ENCODE assay signal across 10 mouse cellular contexts in genomic region chr11:43569595-43569994, GRCm38 (mm10). TPM values are rescaled to one million over a fixed set of nuclear protein-coding genes. Genes with fewer than 3 reads are reported as not detected.
DNase-seq lines count a peak whose midpoint lies in the region; ATAC-seq lines count a peak whose summit lies in the region.
"Had no signal": no experiment of that assay in that cellular context is flagged by ENCODE, and none has a peak within 500 bp of the region (broad histone marks: within the 10 kb centered on the region; RNA-seq: fewer than 3 reads in every experiment).

No protein-coding gene starts in this region.

- peak; percentile 17 to 41 for DNase-seq in left cerebral cortex, adult 18-20 months (ENCODE audit: low spot score in 2 of 2)
- DNase-seq in left cerebral cortex, adult 11 months (ENCODE audit: low spot score), result no peak
- peak; percentile 51 for DNase-seq in right cerebral cortex, adult 18-20 months

- WGBS in embryonic facial prominence, embryonic 12.5 days, result 75% methylated on average over 11 of the region's 11 CpGs
- 38% methylated on average over 11 of the region's 11 CpGs for WGBS in heart, embryonic 13.5 days
- 72% methylated on average over 11 of the region's 11 CpGs for WGBS in kidney, embryonic 14.5 days
- 25% methylated on average over 11 of the region's 11 CpGs for WGBS in liver, embryonic 15.5 days (ENCODE audit: insufficient replicate concordance)

- no peak overlapping the region for H3K4me3 ChIP-seq in embryonic facial prominence, embryonic 12.5 days
- no peak overlapping the region for H3K4me3 ChIP-seq in heart, embryonic 13.5 days
- H3K4me3 ChIP-seq in kidney, embryonic 14.5 days (ENCODE audit: low read length), result no peak overlapping the region
- H3K4me3 ChIP-seq in liver, embryonic 15.5 days (replicated peaks), result no peak overlapping the region

- H3K9me3 ChIP-seq in embryonic facial prominence, embryonic 12.5 days, result no peaks in the 10 kb centered on the region
- H3K9me3 ChIP-seq in heart, embryonic 13.5 days, result no peaks in the 10 kb centered on the region
- H3K9me3 ChIP-seq in kidney, embryonic 14.5 days (ENCODE audit: control insufficient read depth, low read length), result no peaks in the 10 kb centered on the region
- no peaks in the 10 kb centered on the region for H3K9me3 ChIP-seq in liver, embryonic 15.5 days (replicated peaks)

- no peak overlapping the region for H3K9ac ChIP-seq in embryonic facial prominence, embryonic 12.5 days
- H3K9ac ChIP-seq in heart, embryonic 13.5 days, result peak overlapping the region; percentile 66; the same call in 1 of the 2 replicates
- H3K9ac ChIP-seq in kidney, embryonic 14.5 days (ENCODE audit: low read depth, low read length), result no peak overlapping the region
- no peak overlapping the region for H3K9ac ChIP-seq in liver, embryonic 15.5 days

- ATAC-seq in embryonic facial prominence, embryonic 12.5 days (ENCODE audit: insufficient number of reproducible peaks, insufficient read depth, low FRiP score, low TSS enrichment), result no peak
- peak; percentile 6; the same call in 1 of the 2 replicates for ATAC-seq in heart, embryonic 13.5 days (ENCODE audit: extremely low read depth, insufficient number of reproducible peaks, low FRiP score, low TSS enrichment)
- ATAC-seq in kidney, embryonic 14.5 days (ENCODE audit: low FRiP score, low TSS enrichment), result no peak
- ATAC-seq in liver, embryonic 15.5 days (ENCODE audit: insufficient read depth), result peak; percentile 37; the same call in 1 of the 2 replicates
- no peak for ATAC-seq in erythroblast, adult 5-6 weeks (replicated peaks; ENCODE audit: low FRiP score, poor library complexity, severe bottlenecking)

- H3K27ac ChIP-seq in embryonic facial prominence, embryonic 12.5 days, result peak overlapping the region; percentile 57; the same call in 1 of the 2 replicates
- peak overlapping the region; percentile 90 for H3K27ac ChIP-seq in heart, embryonic 13.5 days (replicated peaks)
- peak overlapping the region; percentile 81 for H3K27ac ChIP-seq in kidney, embryonic 14.5 days (ENCODE audit: low read depth, low read length)
- H3K27ac ChIP-seq in liver, embryonic 15.5 days (replicated peaks), result no peak overlapping the region

- no peaks in the 10 kb centered on the region for H3K27me3 ChIP-seq in embryonic facial prominence, embryonic 12.5 days
- no peaks in the 10 kb centered on the region for H3K27me3 ChIP-seq in heart, embryonic 13.5 days (replicated peaks)
- H3K27me3 ChIP-seq in kidney, embryonic 14.5 days (ENCODE audit: control insufficient read depth, insufficient read depth, low read length), result no peaks in the 10 kb centered on the region
- no peaks in the 10 kb centered on the region for H3K27me3 ChIP-seq in liver, embryonic 15.5 days

- no peak overlapping the region for H3K4me2 ChIP-seq in embryonic facial prominence, embryonic 12.5 days (replicated peaks)
- peak overlapping the region; percentile 5; the same call in 1 of the 2 replicates for H3K4me2 ChIP-seq in heart, embryonic 13.5 days
- no peak overlapping the region for H3K4me2 ChIP-seq in kidney, embryonic 14.5 days (replicated peaks; ENCODE audit: low read depth, low read length)
- H3K4me2 ChIP-seq in liver, embryonic 15.5 days, result no peak overlapping the region

- H3K4me1 ChIP-seq in embryonic facial prominence, embryonic 12.5 days, result peaks cover 24% of the 10 kb centered on the region
- H3K4me1 ChIP-seq in heart, embryonic 13.5 days, result peaks cover 81% of the 10 kb centered on the region
- peaks cover 21% of the 10 kb centered on the region for H3K4me1 ChIP-seq in kidney, embryonic 14.5 days (ENCODE audit: control insufficient read depth, insufficient read depth, low read length)
- 0 out of 2 replicates have a peak, but pooled peaks cover 7% of the 10 kb centered on the region for H3K4me1 ChIP-seq in liver, embryonic 15.5 days (replicated peaks)

- H3K36me3 ChIP-seq in embryonic facial prominence, embryonic 12.5 days, result no peaks in the 10 kb centered on the region
- H3K36me3 ChIP-seq in heart, embryonic 13.5 days, result peaks cover 18% of the 10 kb centered on the region
- no peaks in the 10 kb centered on the region for H3K36me3 ChIP-seq in kidney, embryonic 14.5 days (ENCODE audit: control insufficient read depth, insufficient read depth, low read length)
- no peaks in the 10 kb centered on the region for H3K36me3 ChIP-seq in liver, embryonic 15.5 days (replicated peaks)

RNA-seq across cellular contexts. Expression of gene 4933415A04Rik, which starts 17.2 kb away (rescaled TPM):
- total RNA-seq in left cerebral cortex, adult 18-20 months (2021), result under 1 TPM; 0.66 to 0.70 TPM
- polyA plus RNA-seq in embryonic facial prominence, embryonic 12.5 days (2016; fragmentation: Nextera tagmentation; extraction: Ambion mirVana), result 5.6 and 5.9 TPM in 2 replicates
- 4.7 and 5.0 TPM in 2 replicates for polyA plus RNA-seq in heart, embryonic 13.5 days (2015; fragmentation: Nextera tagmentation; extraction: Ambion mirVana)
- polyA plus RNA-seq in kidney, embryonic 14.5 days (2014; fragmentation: Nextera tagmentation; extraction: Ambion mirVana), result 9.0 and 9.9 TPM in 2 replicates
- polyA plus RNA-seq in liver, embryonic 15.5 days (2015; fragmentation: Nextera tagmentation; extraction: Ambion mirVana), result 0.50 and 0.51 TPM in 2 replicates
- total RNA-seq in erythroblast, adult 5-6 weeks (2015; ENCODE audit: low replicate concordance), result not detected in 2 replicates
- total RNA-seq in erythroblast, adult 5-6 weeks (2017; ENCODE audit: low replicate concordance), result not detected in 2 replicates
- total RNA-seq: CH12.LX had no signal

RNA-seq across cellular contexts. Expression of gene Fabp6, which starts 31.7 kb away (rescaled TPM):
- total RNA-seq in left cerebral cortex, adult 18-20 months (2021), result not detected
- polyA plus RNA-seq in embryonic facial prominence, embryonic 12.5 days (2016; fragmentation: Nextera tagmentation; extraction: Ambion mirVana), result not detected in 2 replicates
- not detected in 2 replicates for polyA plus RNA-seq in heart, embryonic 13.5 days (2015; fragmentation: Nextera tagmentation; extraction: Ambion mirVana)
- not detected in 2 replicates for polyA plus RNA-seq in kidney, embryonic 14.5 days (2014; fragmentation: Nextera tagmentation; extraction: Ambion mirVana)
- not detected in 2 replicates for polyA plus RNA-seq in liver, embryonic 15.5 days (2015; fragmentation: Nextera tagmentation; extraction: Ambion mirVana)
- total RNA-seq in erythroblast, adult 5-6 weeks (2015; ENCODE audit: low replicate concordance), result not detected in 2 replicates
- not detected in 2 replicates for total RNA-seq in erythroblast, adult 5-6 weeks (2017; ENCODE audit: low replicate concordance)
- total RNA-seq: CH12.LX had no signal
- polyA plus RNA-seq: cortical plate, adult 2 months had no signal

RNA-seq across cellular contexts. Expression of gene Ccnjl, which starts 41.0 kb away (rescaled TPM):
- 1 to 10 TPM; 2.8 to 3.0 TPM for total RNA-seq in left cerebral cortex, adult 18-20 months (2021)
- polyA plus RNA-seq in embryonic facial prominence, embryonic 12.5 days (2016; fragmentation: Nextera tagmentation; extraction: Ambion mirVana), result 22.7 and 23.6 TPM in 2 replicates
- polyA plus RNA-seq in heart, embryonic 13.5 days (2015; fragmentation: Nextera tagmentation; extraction: Ambion mirVana), result 15.7 and 20.7 TPM in 2 replicates
- 25.8 and 31.1 TPM in 2 replicates for polyA plus RNA-seq in kidney, embryonic 14.5 days (2014; fragmentation: Nextera tagmentation; extraction: Ambion mirVana)
- polyA plus RNA-seq in liver, embryonic 15.5 days (2015; fragmentation: Nextera tagmentation; extraction: Ambion mirVana), result 2.0 and 2.3 TPM in 2 replicates
- not detected in 2 replicates for total RNA-seq in erythroblast, adult 5-6 weeks (2015; ENCODE audit: low replicate concordance)
- 0.98 TPM in 1 of 2 replicates, not detected in the other for total RNA-seq in erythroblast, adult 5-6 weeks (2017; ENCODE audit: low replicate concordance)
- total RNA-seq: CH12.LX had no signal

Comparison
In these comparisons a context has a peak if more than half of its experiments do, and no peak if none do; other contexts are left out.
1. ATAC-seq: peak in heart, embryonic 13.5 days (single experiment) and liver, embryonic 15.5 days (single experiment); none in embryonic facial prominence, embryonic 12.5 days (single experiment), kidney, embryonic 14.5 days (single experiment) and erythroblast, adult 5-6 weeks (single experiment).